In the genomic region with DNA sequence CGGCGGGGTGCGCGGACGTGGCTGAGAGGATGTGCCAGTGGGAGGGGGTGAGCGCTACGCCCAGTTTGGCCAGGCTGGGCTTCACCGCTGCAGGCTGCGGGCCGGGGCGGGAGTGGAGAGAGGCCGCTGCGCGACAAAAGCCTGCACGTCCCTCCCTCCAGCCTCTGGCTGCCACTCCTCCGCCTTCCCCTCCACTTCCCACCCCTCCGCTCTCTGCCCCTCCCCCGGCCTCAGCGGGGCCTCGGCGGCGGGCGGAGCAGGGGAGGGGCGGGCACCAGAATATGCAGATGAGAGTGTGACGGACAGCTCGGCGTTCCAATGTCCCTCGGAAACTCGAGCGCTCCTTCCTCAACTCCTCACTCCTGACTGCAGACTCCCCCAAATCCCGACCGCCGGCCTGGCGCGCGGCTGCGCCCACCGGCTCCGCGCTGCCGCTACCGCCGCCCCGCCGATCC, we compare ENCODE assay signal across 8 mouse cellular contexts. TPM values are rescaled to one million over a fixed set of nuclear protein-coding genes. Genes with fewer than 3 reads are reported as not detected.
DNase-seq lines count a peak whose midpoint lies in the region; ATAC-seq and TF ChIP-seq lines count a peak whose summit lies in the region.

A gene (plus strand): TSS at position 359 of the 455 bp plus-strand sequence.

- peaks cover 13% of the 10 kb centered on the region; the same call in 1 of the 2 replicates for H3K27me3 ChIP-seq in cerebellum, adult 2 months (ENCODE audit: control insufficient read depth, insufficient read depth, low read length)
- peaks cover 89% of the 10 kb centered on the region for H3K27me3 ChIP-seq in forebrain, postnatal 0 days (ENCODE audit: insufficient read depth, low read length)
- H3K27me3 ChIP-seq in hindbrain, embryonic 13.5 days = peaks cover 83% of the 10 kb centered on the region
- H3K27me3 ChIP-seq in midbrain, postnatal 0 days (ENCODE audit: insufficient read depth, low read length) = peaks cover 10% of the 10 kb centered on the region

- peak within 1 kb of the TSS; percentile 69 for H3K4me2 ChIP-seq in forebrain, postnatal 0 days (ENCODE audit: low read depth)
- H3K4me2 ChIP-seq in hindbrain, embryonic 13.5 days = peak within 1 kb of the TSS; percentile 72
- peak within 1 kb of the TSS; percentile 73 for H3K4me2 ChIP-seq in midbrain, postnatal 0 days (ENCODE audit: low read depth, low read length, poor library complexity, severe bottlenecking)

- H3K36me3 ChIP-seq in forebrain, postnatal 0 days (ENCODE audit: insufficient read depth) = no peaks in the 10 kb centered on the region
- 0 out of 2 replicates have a peak, but pooled peaks cover 5% of the 10 kb centered on the region for H3K36me3 ChIP-seq in hindbrain, embryonic 13.5 days
- H3K36me3 ChIP-seq in midbrain, postnatal 0 days (ENCODE audit: insufficient read depth, low read length) = no peaks in the 10 kb centered on the region

- no peak for TF ChIP-seq CTCF in cerebellum, adult 2 months (IDR thresholded peaks at IDR 0.05; ENCODE audit: borderline replicate concordance, insufficient read depth, low read depth, low read length)
- TF ChIP-seq CTCF in forebrain, postnatal 0 days (IDR thresholded peaks at IDR 0.05; ENCODE audit: low read depth) = no peak
- no peak for TF ChIP-seq CTCF in midbrain, postnatal 0 days (IDR thresholded peaks at IDR 0.05)
- no peak for TF ChIP-seq CTCF in left cerebral cortex, adult 2 months (IDR thresholded peaks at IDR 0.05)

- H3K27ac ChIP-seq in cerebellum, adult 2 months (ENCODE audit: insufficient read depth, low read length) = no peak within 1 kb of the TSS
- H3K27ac ChIP-seq in forebrain, postnatal 0 days (ENCODE audit: low read depth, low read length) = no peak within 1 kb of the TSS
- peak within 1 kb of the TSS; percentile 95 for H3K27ac ChIP-seq in hindbrain, embryonic 13.5 days
- peak within 1 kb of the TSS; percentile 85 for H3K27ac ChIP-seq in midbrain, postnatal 0 days (ENCODE audit: low read depth, low read length)
- no peak within 1 kb of the TSS for H3K27ac ChIP-seq in left cerebral cortex, adult 2 months

- H3K9me3 ChIP-seq in forebrain, postnatal 0 days (ENCODE audit: low read length) = no peaks in the 10 kb centered on the region
- H3K9me3 ChIP-seq in hindbrain, embryonic 13.5 days = no peaks in the 10 kb centered on the region
- H3K9me3 ChIP-seq in midbrain, postnatal 0 days (ENCODE audit: low read length) = no peaks in the 10 kb centered on the region

- 0 out of 2 replicates have a peak, but pooled peaks have one; percentile 19 for TF ChIP-seq POLR2A in cerebellum, adult 2 months (IDR thresholded peaks at IDR 0.05; ENCODE audit: borderline replicate concordance, insufficient read depth, low read length)

- WGBS in cerebellum, adult 2 months = under 1% methylated on average over 40 of the region's 45 CpGs
- 1% methylated on average over 39 of the region's 45 CpGs for WGBS in forebrain, postnatal 0 days
- WGBS in hindbrain, embryonic 13.5 days = 1% methylated on average over 41 of the region's 45 CpGs
- WGBS in midbrain, postnatal 0 days = under 1% methylated on average over 23 of the region's 45 CpGs

- intact Hi-C loops in left cerebral cortex, adult 2 months (cut with DNase I) = loop anchor here (5.0 to 10.0 kb wide), 2 partner anchors 331 to 1524 kb away; no protein-coding TSS in a partner anchor

- no peaks in the 10 kb centered on the region; the same call in 1 of the 2 replicates for H3K4me1 ChIP-seq in cerebellum, adult 2 months (ENCODE audit: control insufficient read depth, insufficient read depth, low read length)
- H3K4me1 ChIP-seq in forebrain, postnatal 0 days (ENCODE audit: insufficient read depth) = no peaks in the 10 kb centered on the region
- H3K4me1 ChIP-seq in hindbrain, embryonic 13.5 days (replicated peaks) = peaks cover 64% of the 10 kb centered on the region
- H3K4me1 ChIP-seq in midbrain, postnatal 0 days (ENCODE audit: insufficient read depth, low read length) = no peaks in the 10 kb centered on the region; the same call in 1 of the 2 replicates

- no peak within 1 kb of the TSS for H3K9ac ChIP-seq in forebrain, postnatal 0 days
- H3K9ac ChIP-seq in hindbrain, embryonic 13.5 days = peak within 1 kb of the TSS; percentile 92
- peak within 1 kb of the TSS; percentile 81 for H3K9ac ChIP-seq in midbrain, postnatal 0 days (replicated peaks; ENCODE audit: low read length, poor library complexity, severe bottlenecking)

- peak within 1 kb of the TSS; percentile 11 for H3K4me3 ChIP-seq in cerebellum, adult 2 months (replicated peaks; ENCODE audit: insufficient read depth, low read depth, low read length)
- H3K4me3 ChIP-seq in forebrain, postnatal 0 days (ENCODE audit: low read depth, low read length) = peak within 1 kb of the TSS; percentile 38
- H3K4me3 ChIP-seq in hindbrain, embryonic 13.5 days = peak within 1 kb of the TSS; percentile 70
- H3K4me3 ChIP-seq in midbrain, postnatal 0 days (ENCODE audit: low read depth, low read length) = peak within 1 kb of the TSS; percentile 48
- H3K4me3 ChIP-seq in left cerebral cortex, adult 2 months = no peak within 1 kb of the TSS

- DNase-seq in WW6 (ENCODE audit: low read depth, low spot score) (peak; percentile 83), liver (peak; percentile 74)
- DNase-seq in cerebellum, adult 2 months = peak in 1 of 2 experiments; percentile 59
- DNase-seq in forebrain, postnatal 0 days = peak; percentile 43
- peak; percentile 91 for DNase-seq in midbrain, postnatal 0 days (ENCODE audit: low spot score)
- no peak for DNase-seq in left cerebral cortex, adult 2 months (ENCODE audit: extremely low spot score in 1 of 2, low spot score in 2 of 2)
- DNase-seq in left cerebral cortex, adult 11 months (ENCODE audit: low spot score) = no peak

- peak; percentile 62 for ATAC-seq in forebrain, postnatal 0 days
- ATAC-seq in hindbrain, embryonic 13.5 days (ENCODE audit: low FRiP score) = peak; percentile 91
- ATAC-seq in midbrain, postnatal 0 days (ENCODE audit: low FRiP score) = peak; percentile 87

RNA-seq across cellular contexts. Expression of the gene that starts here (rescaled TPM):
- polyA plus RNA-seq in cerebellum, adult 2 months (2012; rRNA removed) = 14.9 and 17.5 TPM in 2 replicates
- 2.4 and 3.1 TPM in 2 replicates for total RNA-seq in forebrain, postnatal 0 days (2014; rRNA removed)
- 0.98 and 2.6 TPM in 2 replicates for polyA plus RNA-seq in forebrain, postnatal 0 days (2015; fragmentation: Nextera tagmentation; extraction: Ambion mirVana)
- polyA plus RNA-seq in hindbrain, embryonic 13.5 days (2015; fragmentation: Nextera tagmentation; extraction: Ambion mirVana) = 36.4 and 40.7 TPM in 2 replicates
- total RNA-seq in midbrain, postnatal 0 days (2014; rRNA removed) = 68.5 and 76.4 TPM in 2 replicates
- polyA plus RNA-seq in midbrain, postnatal 0 days (2015; fragmentation: Nextera tagmentation; extraction: Ambion mirVana) = 21.2 and 26.5 TPM in 2 replicates
- not detected for total RNA-seq in left cerebral cortex, adult 2 months (2021)

Comparison
In these comparisons a context has a peak if more than half of its experiments do, and no peak if none do; other contexts are left out.
1. RNA of the gene that starts here (total RNA-seq): 68.5 to 76.4 TPM in midbrain, postnatal 0 days; 2.4 to 3.1 TPM in forebrain, postnatal 0 days and not detected in left cerebral cortex, adult 2 months; every median in the first group is over 10 times any median in the second.
2. DNase-seq: peak in WW6 (single experiment), forebrain, postnatal 0 days (single experiment), liver (single experiment) and midbrain, postnatal 0 days (single experiment); none in left cerebral cortex, adult 2 months (0 of 2) and left cerebral cortex, adult 11 months (single experiment).
3. H3K27ac ChIP-seq: peak in hindbrain, embryonic 13.5 days (single experiment) and midbrain, postnatal 0 days (single experiment); none in cerebellum, adult 2 months (single experiment), forebrain, postnatal 0 days (single experiment) and left cerebral cortex, adult 2 months (single experiment).
4. Peak in every context shown above with its lines, with median percentiles within 50 percentile points of each other: ATAC-seq and H3K4me2 ChIP-seq.